Mouse (Mus musculus) cerebellum, adult (tissue): ENCODE results near the gene Gm2026.
"Not testable (repeated sequence)": the region's sequence is repeated elsewhere in the genome, so short reads cannot be mapped to it uniquely, and the experiment has no call there.

Experiments used
- ATAC-seq: cut with Nextera tagmentation; 2 replicates; pipeline ENCODE4 v1.9.2; 2017; ENCODE audit warnings: mild to moderate bottlenecking, moderate library complexity, mixed read lengths; ENCODE audit not compliant: insufficient number of reproducible peaks, low FRiP score, low TSS enrichment

Gene Gm2026

GRCm38 (mm10) chr2:175965031-175965430 is at the start of gene Gm2026:
Gene Gm2026 (plus strand): TSS chr2:175965331.
- not testable (repeated sequence) for ATAC-seq

DNA sequence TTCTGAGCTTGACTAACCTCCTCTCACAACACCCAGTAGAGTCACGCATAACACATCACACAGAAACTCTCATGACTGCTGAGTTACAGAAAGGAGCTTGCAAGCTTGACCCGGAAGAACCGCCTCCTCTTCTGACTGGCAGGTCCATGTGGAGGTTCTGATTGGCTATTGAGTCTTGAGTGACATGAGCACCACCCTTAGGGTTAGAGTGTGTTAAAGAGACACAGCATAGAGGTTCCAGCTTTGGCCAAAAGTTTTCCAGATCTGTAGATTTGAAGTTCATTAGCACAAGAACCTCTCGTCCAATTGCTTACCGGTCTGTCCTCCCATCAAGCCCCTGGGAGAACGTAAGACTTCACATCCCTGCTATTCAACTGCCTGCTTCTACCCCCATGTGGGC is 34.1 kb upstream of the Gm2026 start, which contains the start of gene Zfp966:
TSS of gene Zfp966 (minus strand) at position 101 of the 400 bp plus-strand sequence.
- not testable (repeated sequence) for ATAC-seq
